Mouse (Mus musculus) c-Kit-positive CD71-positive TER-119-negative erythroid progenitor cells, embryonic 14.5 days (primary cell): Measurements from ENCODE around the gene Wrnip1.

Source experiments
- DNase-seq: peaks from one replicate; pipeline ENCODE4 v3.0.0-alpha.2; 2013; ENCODE audit warnings: low read depth

Gene Wrnip1

GRCm38 (mm10) chr13:32801693-32802221, at the start of gene Wrnip1:
Gene Wrnip1, plus strand, starts transcription at chr13:32802038.
- DNase-seq, result peak; percentile 97

- DNase-seq, result no peak
Measured at GRCm38 (mm10) chr13:32752066-32752657, 49.7 kb upstream of the Wrnip1 start.

GRCm38 (mm10) chr13:32759036-32759435, 42.8 kb upstream of the Wrnip1 start:
- DNase-seq, result no peak

- no peak for DNase-seq
Measured at GRCm38 (mm10) chr13:32760795-32761194, 41.0 kb upstream of the Wrnip1 start.

- DNase-seq, result no peak
Measured at GRCm38 (mm10) chr13:32763141-32763540, 38.7 kb upstream of the Wrnip1 start.

GRCm38 (mm10) chr13:32764448-32764847, 37.4 kb upstream of the Wrnip1 start:
- DNase-seq, result no peak

- DNase-seq, result peak; percentile 17
Measured at GRCm38 (mm10) chr13:32768104-32768503, 33.7 kb upstream of the Wrnip1 start.

GRCm38 (mm10) chr13:32769960-32770359, 31.9 kb upstream of the Wrnip1 start:
- no peak for DNase-seq

GRCm38 (mm10) chr13:32775889-32776288, 25.9 kb upstream of the Wrnip1 start:
- DNase-seq, result no peak

- no peak for DNase-seq
Measured at GRCm38 (mm10) chr13:32776350-32776749, 25.5 kb upstream of the Wrnip1 start.

GRCm38 (mm10) chr13:32778861-32779260, 23.0 kb upstream of the Wrnip1 start:
- DNase-seq, result no peak

- no peak for DNase-seq
Measured at GRCm38 (mm10) chr13:32783055-32783454, 18.8 kb upstream of the Wrnip1 start.

GRCm38 (mm10) chr13:32783816-32784215, 18.0 kb upstream of the Wrnip1 start, which contains the start of gene Mylk4:
Gene Mylk4, minus strand, starts transcription at chr13:32783954.
- DNase-seq, result no peak

GRCm38 (mm10) chr13:32787584-32787983, 14.3 kb upstream of the Wrnip1 start:
- DNase-seq, result no peak

GRCm38 (mm10) chr13:32789781-32790180, 12.1 kb upstream of the Wrnip1 start:
- DNase-seq, result no peak

- DNase-seq, result no peak
Measured at GRCm38 (mm10) chr13:32794619-32795018, 7.2 kb upstream of the Wrnip1 start.

- DNase-seq, result no peak
Measured at GRCm38 (mm10) chr13:32795166-32795565, 6.7 kb upstream of the Wrnip1 start.

GRCm38 (mm10) chr13:32797085-32797484, 4.8 kb upstream of the Wrnip1 start:
- DNase-seq, result no peak

- peak; percentile 32 for DNase-seq
Measured at GRCm38 (mm10) chr13:32799131-32799530, 2.7 kb upstream of the Wrnip1 start.

- DNase-seq, result peak; percentile 44
Measured at GRCm38 (mm10) chr13:32800859-32801258, 979 bp upstream of the Wrnip1 start.

- peak; percentile 28 for DNase-seq
Measured at GRCm38 (mm10) chr13:32802259-32803081, 632 bp downstream of the Wrnip1 start, which contains the start of gene D930007J09Rik. Gene D930007J09Rik, minus strand, starts transcription at chr13:32802849.

GRCm38 (mm10) chr13:32803701-32804345, 2.0 kb downstream of the Wrnip1 start:
- no peak for DNase-seq

- no peak for DNase-seq
Measured at GRCm38 (mm10) chr13:32806820-32807219, 5.0 kb downstream of the Wrnip1 start.
